Mouse (Mus musculus): ENCODE measurements at regions not wholly inside any gene's neighbourhood (a gene's known extent, or its start where the extent isn't known, plus 50 kb on each side); places are given as distances from the start of the nearest gene placed in this dataset.

- TF ChIP-seq POLR2A (IDR thresholded peaks at IDR 0.05; ENCODE audit: borderline replicate concordance, insufficient read depth, low read length), result no peak
- no peak for TF ChIP-seq CTCF (IDR thresholded peaks at IDR 0.05; ENCODE audit: borderline replicate concordance, insufficient read depth, low read depth, low read length)
- DNase-seq, result no peak
- Histone ChIP-seq H3K4me3 (replicated peaks; ENCODE audit: insufficient read depth, low read depth, low read length) (no peak overlapping the region), H3K27me3 (ENCODE audit: control insufficient read depth, insufficient read depth, low read length) (no peaks in the 10 kb centered on the region), H3K27ac (ENCODE audit: insufficient read depth, low read length) (no peak overlapping the region), H3K4me1 (ENCODE audit: control insufficient read depth, insufficient read depth, low read length) (no peaks in the 10 kb centered on the region)
Measured at GRCm38 (mm10) chr1:12025791-12026190, 611.9 kb downstream of the A830018L16Rik start.

GRCm38 (mm10) chr1:12027442-12027841 lies 613.5 kb downstream of the A830018L16Rik start:
- TF ChIP-seq POLR2A (IDR thresholded peaks at IDR 0.05; ENCODE audit: borderline replicate concordance, insufficient read depth, low read length) (no peak), CTCF (IDR thresholded peaks at IDR 0.05; ENCODE audit: borderline replicate concordance, insufficient read depth, low read depth, low read length) (no peak)
- Histone ChIP-seq H3K27ac (ENCODE audit: insufficient read depth, low read length) (no peak overlapping the region), H3K4me1 (ENCODE audit: control insufficient read depth, insufficient read depth, low read length) (no peaks in the 10 kb centered on the region), H3K27me3 (ENCODE audit: control insufficient read depth, insufficient read depth, low read length) (no peaks in the 10 kb centered on the region), H3K4me3 (replicated peaks; ENCODE audit: insufficient read depth, low read depth, low read length) (no peak overlapping the region)
- no peak for DNase-seq
- 76% methylated on average over 2 of the region's 2 CpGs for WGBS

GRCm38 (mm10) chr1:12028074-12028473 lies 614.2 kb downstream of the A830018L16Rik start:
- DNase-seq, result no peak
- Histone ChIP-seq H3K27me3 (ENCODE audit: control insufficient read depth, insufficient read depth, low read length) (no peaks in the 10 kb centered on the region), H3K27ac (ENCODE audit: insufficient read depth, low read length) (no peak overlapping the region), H3K4me3 (replicated peaks; ENCODE audit: insufficient read depth, low read depth, low read length) (no peak overlapping the region), H3K4me1 (ENCODE audit: control insufficient read depth, insufficient read depth, low read length) (no peaks in the 10 kb centered on the region)
- 83% methylated on average over 4 of the region's 4 CpGs for WGBS
- no peak for TF ChIP-seq POLR2A (IDR thresholded peaks at IDR 0.05; ENCODE audit: borderline replicate concordance, insufficient read depth, low read length)
- no peak for TF ChIP-seq CTCF (IDR thresholded peaks at IDR 0.05; ENCODE audit: borderline replicate concordance, insufficient read depth, low read depth, low read length)

GRCm38 (mm10) chr1:12051931-12052482 lies 638.1 kb downstream of the A830018L16Rik start:
- Histone ChIP-seq H3K27ac (ENCODE audit: insufficient read depth, low read length) (no peak overlapping the region), H3K27me3 (ENCODE audit: control insufficient read depth, insufficient read depth, low read length) (no peaks in the 10 kb centered on the region), H3K4me1 (ENCODE audit: control insufficient read depth, insufficient read depth, low read length) (no peaks in the 10 kb centered on the region), H3K4me3 (replicated peaks; ENCODE audit: insufficient read depth, low read depth, low read length) (no peak overlapping the region)
- DNase-seq, result no peak
- TF ChIP-seq CTCF (IDR thresholded peaks at IDR 0.05; ENCODE audit: borderline replicate concordance, insufficient read depth, low read depth, low read length), result no peak
- no peak for TF ChIP-seq POLR2A (IDR thresholded peaks at IDR 0.05; ENCODE audit: borderline replicate concordance, insufficient read depth, low read length)
- 67% methylated on average over 8 of the region's 8 CpGs for WGBS

GRCm38 (mm10) chr1:12055865-12056560 lies 642.1 kb downstream of the A830018L16Rik start:
- 6% methylated on average over 3 of the region's 3 CpGs for WGBS
- H3K4me3 ChIP-seq (replicated peaks; ENCODE audit: insufficient read depth, low read depth, low read length), result no peak overlapping the region
- no peak for TF ChIP-seq POLR2A (IDR thresholded peaks at IDR 0.05; ENCODE audit: borderline replicate concordance, insufficient read depth, low read length)
- no peak for TF ChIP-seq CTCF (IDR thresholded peaks at IDR 0.05; ENCODE audit: borderline replicate concordance, insufficient read depth, low read depth, low read length)
- H3K27me3 ChIP-seq (ENCODE audit: control insufficient read depth, insufficient read depth, low read length), result no peaks in the 10 kb centered on the region
- DNase-seq, result no peak
- H3K4me1 ChIP-seq (ENCODE audit: control insufficient read depth, insufficient read depth, low read length), result no peaks in the 10 kb centered on the region
- H3K27ac ChIP-seq (ENCODE audit: insufficient read depth, low read length), result no peak overlapping the region

- no peak overlapping the region for H3K4me3 ChIP-seq (replicated peaks; ENCODE audit: insufficient read depth, low read depth, low read length)
- H3K27me3 ChIP-seq (ENCODE audit: control insufficient read depth, insufficient read depth, low read length), result no peaks in the 10 kb centered on the region
- no peak for DNase-seq
- H3K27ac ChIP-seq (ENCODE audit: insufficient read depth, low read length), result no peak overlapping the region
- TF ChIP-seq CTCF (IDR thresholded peaks at IDR 0.05; ENCODE audit: borderline replicate concordance, insufficient read depth, low read depth, low read length), result no peak
- TF ChIP-seq POLR2A (IDR thresholded peaks at IDR 0.05; ENCODE audit: borderline replicate concordance, insufficient read depth, low read length), result no peak
- WGBS, result 99% methylated on average over 6 of the region's 6 CpGs
- H3K4me1 ChIP-seq (ENCODE audit: control insufficient read depth, insufficient read depth, low read length), result no peaks in the 10 kb centered on the region
Measured at GRCm38 (mm10) chr1:12065016-12065513, 651.2 kb downstream of the A830018L16Rik start.

- no peak for DNase-seq
- H3K4me3 ChIP-seq (replicated peaks; ENCODE audit: insufficient read depth, low read depth, low read length), result no peak overlapping the region
- H3K27me3 ChIP-seq (ENCODE audit: control insufficient read depth, insufficient read depth, low read length), result no peaks in the 10 kb centered on the region
- WGBS, result 13% methylated on average over 1 of the region's 1 CpGs
- H3K27ac ChIP-seq (ENCODE audit: insufficient read depth, low read length), result no peak overlapping the region
- TF ChIP-seq POLR2A (IDR thresholded peaks at IDR 0.05; ENCODE audit: borderline replicate concordance, insufficient read depth, low read length), result no peak
- TF ChIP-seq CTCF (IDR thresholded peaks at IDR 0.05; ENCODE audit: borderline replicate concordance, insufficient read depth, low read depth, low read length), result no peak
- H3K4me1 ChIP-seq (ENCODE audit: control insufficient read depth, insufficient read depth, low read length), result no peaks in the 10 kb centered on the region
Measured at GRCm38 (mm10) chr1:12092564-12093504, 678.9 kb downstream of the A830018L16Rik start.
